Mouse (Mus musculus) limb, embryonic 15.5 days (tissue): ENCODE data around the gene Zfp950. TPM values are rescaled to one million over a fixed set of nuclear protein-coding genes. Genes with fewer than 3 reads are reported as not detected.

Experiments used
- ATAC-seq: fragments of 200-750 bp; cut with Nextera tagmentation; 2 replicates; pipeline ENCODE4 v1.8.0; 2017; ENCODE audit warnings: low read depth, moderate TSS enrichment; ENCODE audit not compliant: insufficient number of reproducible peaks, low FRiP score, low TSS enrichment
- H3K27ac ChIP-seq: fragments of 300-500 bp; sonication (generic); 2 replicates; pipeline ENCODE4 v1.5.1; 2015; ENCODE audit warnings: moderate library complexity, mild to moderate bottlenecking, inconsistent platforms
- H3K27me3 ChIP-seq: fragments of 300-500 bp; sonication (generic); 2 replicates; pipeline ENCODE4 v1.6.1; 2015; ENCODE audit warnings: inconsistent platforms
- H3K36me3 ChIP-seq: fragments of 300-500 bp; sonication (generic); 2 replicates; pipeline ENCODE4 v1.6.1; 2015; ENCODE audit warnings: inconsistent platforms
- H3K4me1 ChIP-seq: fragments of 300-500 bp; sonication (generic); 2 replicates; pipeline ENCODE4 v1.6.1; 2015; ENCODE audit warnings: inconsistent platforms
- H3K4me2 ChIP-seq: fragments of 300-500 bp; sonication (generic); 2 replicates; pipeline ENCODE4 v1.6.1; 2015; ENCODE audit warnings: mild to moderate bottlenecking, inconsistent platforms
- H3K4me3 ChIP-seq: fragments of 300-500 bp; sonication (generic); 2 replicates; pipeline ENCODE4 v1.5.1; 2015; ENCODE audit warnings: mild to moderate bottlenecking, inconsistent platforms
- H3K9ac ChIP-seq: fragments of 300-500 bp; sonication (generic); 2 replicates; pipeline ENCODE4 v1.6.1; 2015; ENCODE audit warnings: inconsistent platforms
- H3K9me3 ChIP-seq: fragments of 300-500 bp; sonication (generic); 2 replicates; pipeline ENCODE4 v1.6.1; 2016; ENCODE audit warnings: inconsistent platforms
- WGBS: fragments of 180-500 bp; shearing (Covaris S2); methylation state at CpG from one replicate; pipeline ENCODE4 v1.1.7; 2015; 5-methylcytosine and 5-hydroxymethylcytosine counted together
- polyA plus RNA-seq: library from polyadenylated mRNA; unstranded; fragments of >200 nt; fragmentation: Nextera tagmentation; extraction: Ambion mirVana; gene quantifications from 2 replicates; pipeline ENCODE4 v1.2.1, GENCODE M21; 2015

Zfp950 gene
- polyA plus RNA-seq, 1 experiment from 2014 or later, result 51.9 TPM

DNA sequence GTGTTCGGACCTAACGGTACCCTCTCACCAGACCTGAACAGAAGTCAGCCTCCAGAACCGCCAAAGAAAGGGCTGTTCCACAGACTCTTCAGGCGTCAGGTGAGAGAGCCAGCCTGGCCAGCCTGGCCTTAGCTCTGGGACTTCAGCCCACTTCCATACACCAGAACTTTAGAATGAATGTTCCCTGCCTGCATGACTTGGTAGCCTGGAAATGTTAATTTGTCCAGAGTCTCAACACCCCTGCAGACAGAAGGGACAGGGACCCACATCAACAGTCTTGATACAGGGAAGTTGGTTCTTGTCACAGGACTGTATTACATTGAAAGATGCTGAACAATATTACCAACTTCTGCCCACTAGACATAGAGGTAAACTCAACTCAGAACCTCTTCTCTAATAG lies 50.1 kb downstream of the Zfp950 start:
- 96% methylated on average over 4 of the region's 4 CpGs for WGBS
- peaks cover 19% of the 10 kb centered on the region; the same call in 1 of the 2 replicates for H3K36me3 ChIP-seq
- no peak overlapping the region for H3K4me3 ChIP-seq
- H3K27me3 ChIP-seq, result no peaks in the 10 kb centered on the region
- no peak overlapping the region for H3K27ac ChIP-seq
- no peaks in the 10 kb centered on the region for H3K4me1 ChIP-seq
- no peak for ATAC-seq
- no peaks in the 10 kb centered on the region for H3K9me3 ChIP-seq
- no peak overlapping the region for H3K4me2 ChIP-seq
- no peak overlapping the region for H3K9ac ChIP-seq

DNA sequence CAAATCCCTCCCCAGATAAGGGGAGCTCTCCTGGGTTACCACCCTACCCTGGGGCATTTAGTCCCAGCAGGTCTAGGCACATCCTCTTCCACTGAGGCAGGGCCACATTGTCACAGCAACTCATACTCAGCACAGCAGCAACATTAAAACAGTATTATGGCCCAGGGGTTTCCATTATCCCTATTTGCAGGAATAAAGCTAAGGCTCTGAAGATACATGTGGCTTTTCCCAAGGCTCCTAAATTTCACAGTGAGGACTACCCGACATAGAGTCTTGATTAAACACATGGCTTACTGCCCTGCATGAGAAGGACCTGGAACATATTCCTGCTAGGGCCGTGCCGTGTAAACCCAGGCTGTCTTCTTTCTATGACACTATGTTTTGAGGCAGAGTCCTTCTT lies 51.6 kb downstream of the Zfp950 start:
- Histone ChIP-seq H3K27ac (no peak overlapping the region), H3K4me3 (no peak overlapping the region), H3K9ac (no peak overlapping the region), H3K27me3 (no peaks in the 10 kb centered on the region), H3K36me3 (peaks cover 16% of the 10 kb centered on the region; the same call in 1 of the 2 replicates), H3K4me2 (no peak overlapping the region), H3K4me1 (no peaks in the 10 kb centered on the region), H3K9me3 (no peaks in the 10 kb centered on the region)
- WGBS, result 87% methylated on average over 3 of the region's 3 CpGs
- ATAC-seq, result no peak

DNA sequence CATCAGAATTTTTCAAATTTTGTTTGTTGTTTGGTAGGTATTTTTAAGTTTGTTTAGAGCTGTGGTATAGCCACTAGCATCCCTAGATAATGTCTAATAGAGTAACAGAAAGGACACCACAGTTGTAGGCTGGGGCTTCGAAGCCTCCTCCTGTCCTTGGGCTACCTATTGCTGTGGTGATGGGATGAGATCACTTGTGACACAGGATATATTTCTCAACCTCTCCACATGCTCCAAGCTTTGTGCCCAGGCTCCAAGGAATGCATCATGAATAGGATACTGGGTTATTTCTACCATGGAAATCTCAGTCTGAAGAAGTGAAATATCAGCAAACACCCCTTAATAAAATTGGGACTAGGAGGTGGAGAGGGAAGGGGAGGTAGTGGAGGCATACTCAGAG lies 52.9 kb downstream of the Zfp950 start:
- no peaks in the 10 kb centered on the region for H3K27me3 ChIP-seq
- H3K27ac ChIP-seq, result no peak overlapping the region
- H3K9me3 ChIP-seq, result no peaks in the 10 kb centered on the region
- no peak for ATAC-seq
- H3K36me3 ChIP-seq, result peaks cover 18% of the 10 kb centered on the region; the same call in 1 of the 2 replicates
- no peak overlapping the region for H3K4me2 ChIP-seq
- 83% methylated on average over 1 of the region's 1 CpGs for WGBS
- no peaks in the 10 kb centered on the region for H3K4me1 ChIP-seq
- no peak overlapping the region for H3K4me3 ChIP-seq
- H3K9ac ChIP-seq, result no peak overlapping the region

DNA sequence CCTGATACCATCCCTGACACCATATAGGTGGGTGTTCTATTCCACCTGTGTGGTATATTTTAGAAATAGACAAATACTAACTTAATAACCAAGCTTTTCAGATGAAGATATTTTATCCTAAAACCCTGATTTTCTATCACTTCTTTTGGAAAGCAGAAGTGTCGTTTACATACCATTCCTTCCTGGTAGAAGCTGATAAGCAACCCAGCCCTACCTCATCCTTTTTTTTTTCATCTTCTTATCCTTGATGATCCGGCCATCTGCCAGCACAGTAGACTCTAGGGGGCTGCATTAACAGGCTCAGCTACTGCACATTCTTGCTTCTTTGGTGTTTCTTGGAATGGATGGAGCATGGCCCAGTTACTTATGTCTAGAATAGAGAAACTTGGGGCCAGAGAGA lies 55.4 kb downstream of the Zfp950 start:
- Histone ChIP-seq H3K4me1 (no peaks in the 10 kb centered on the region), H3K27ac (no peak overlapping the region), H3K27me3 (no peaks in the 10 kb centered on the region), H3K36me3 (0 out of 2 replicates have a peak, but pooled peaks cover 10% of the 10 kb centered on the region), H3K9me3 (no peaks in the 10 kb centered on the region), H3K4me2 (no peak overlapping the region), H3K9ac (no peak overlapping the region), H3K4me3 (no peak overlapping the region)
- 78% methylated on average over 2 of the region's 2 CpGs for WGBS
- ATAC-seq, result no peak

DNA sequence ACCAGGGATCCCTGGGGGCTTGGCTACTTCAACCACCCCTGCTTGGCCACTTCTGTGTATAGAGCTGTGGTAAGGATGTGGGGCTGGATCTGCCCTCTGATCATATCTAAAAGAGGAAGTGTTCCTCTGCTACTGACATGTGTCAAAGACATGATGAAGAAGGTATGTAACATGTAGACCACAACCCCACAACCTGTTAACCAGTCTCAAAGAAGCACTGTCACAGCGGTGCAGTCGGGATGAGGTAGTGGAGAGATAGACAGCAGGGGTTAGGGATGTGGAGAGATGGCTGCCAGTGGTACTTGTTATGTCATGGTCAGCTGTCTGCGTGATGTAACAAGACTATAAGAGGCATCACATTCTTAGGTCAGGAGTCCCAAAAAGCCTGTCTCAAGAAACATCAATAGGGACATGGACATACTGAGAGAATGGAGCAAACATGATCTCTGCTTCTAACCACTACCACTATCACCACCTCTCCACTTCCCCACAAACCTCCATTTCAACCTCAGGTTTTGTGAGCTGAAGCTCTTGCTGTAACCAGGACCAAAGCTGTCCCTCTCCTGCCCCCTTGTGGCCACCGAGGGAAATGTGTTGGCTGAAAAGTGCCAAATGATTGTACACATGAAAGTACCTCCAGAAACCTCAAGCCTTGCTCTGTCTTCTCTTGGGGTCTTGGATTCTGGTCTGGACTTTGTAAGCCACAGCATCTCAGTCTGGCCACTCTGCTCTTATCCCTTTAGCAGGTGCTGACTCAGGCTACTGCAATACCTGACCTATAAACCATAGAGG lies 56.3 kb downstream of the Zfp950 start:
- no peak overlapping the region for H3K4me2 ChIP-seq
- no peaks in the 10 kb centered on the region for H3K4me1 ChIP-seq
- H3K4me3 ChIP-seq, result no peak overlapping the region
- H3K9me3 ChIP-seq, result no peaks in the 10 kb centered on the region
- no peaks in the 10 kb centered on the region for H3K27me3 ChIP-seq
- ATAC-seq, result no peak
- no peak overlapping the region for H3K9ac ChIP-seq
- 0 out of 2 replicates have a peak, but pooled peaks cover 7% of the 10 kb centered on the region for H3K36me3 ChIP-seq
- no peak overlapping the region for H3K27ac ChIP-seq
- WGBS, result 52% methylated on average over 4 of the region's 4 CpGs

DNA sequence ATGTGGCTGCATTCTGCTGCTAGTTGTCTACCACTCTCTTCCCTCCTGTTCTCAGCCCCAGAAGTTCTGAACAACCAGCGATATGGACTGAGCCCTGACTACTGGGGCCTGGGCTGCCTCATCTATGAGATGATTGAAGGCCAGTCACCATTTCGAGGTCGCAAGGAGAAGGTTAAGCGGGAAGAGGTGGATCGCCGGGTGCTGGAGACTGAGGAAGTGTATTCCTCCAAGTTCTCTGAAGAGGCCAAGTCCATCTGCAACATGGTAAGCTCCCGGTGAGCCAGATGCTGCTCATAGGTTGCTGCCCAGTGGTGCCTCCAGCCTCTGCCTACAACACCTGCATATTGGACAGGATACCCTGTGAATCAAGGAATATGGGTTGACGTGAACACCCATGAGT lies 57.6 kb downstream of the Zfp950 start:
- Histone ChIP-seq H3K4me3 (no peak overlapping the region), H3K4me2 (no peak overlapping the region), H3K27ac (no peak overlapping the region), H3K9me3 (no peaks in the 10 kb centered on the region), H3K36me3 (0 out of 2 replicates have a peak, but pooled peaks cover 7% of the 10 kb centered on the region), H3K27me3 (no peaks in the 10 kb centered on the region), H3K9ac (no peak overlapping the region), H3K4me1 (no peaks in the 10 kb centered on the region)
- 92% methylated on average over 8 of the region's 8 CpGs for WGBS
- no peak for ATAC-seq

DNA sequence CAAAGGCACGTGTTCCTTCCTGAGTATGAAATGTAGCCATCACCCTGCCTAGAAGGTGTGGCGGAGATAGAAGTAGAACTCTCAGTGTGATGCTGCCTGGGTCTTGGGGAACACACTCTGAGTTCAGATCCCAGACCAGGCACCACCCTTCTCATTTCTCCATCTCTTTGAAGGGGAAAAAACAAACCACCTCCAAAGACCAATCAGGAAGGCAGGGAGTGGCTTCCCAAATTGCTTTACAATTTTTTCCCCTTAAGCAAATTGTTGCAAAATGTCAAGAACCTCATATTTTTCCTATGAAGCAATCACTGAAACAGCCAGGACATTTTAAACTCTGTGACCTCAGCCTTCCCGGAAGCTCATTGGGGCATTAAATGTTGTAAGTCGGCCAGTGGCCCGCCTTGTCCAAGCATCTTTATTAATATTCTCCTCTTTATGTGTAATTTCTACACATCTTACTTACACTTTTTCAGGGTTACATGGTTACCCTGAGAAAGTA lies 60.3 kb downstream of the Zfp950 start:
- Histone ChIP-seq H3K36me3 (0 out of 2 replicates have a peak, but pooled peaks cover 5% of the 10 kb centered on the region), H3K4me2 (no peak overlapping the region), H3K9me3 (no peaks in the 10 kb centered on the region), H3K27ac (no peak overlapping the region), H3K4me1 (no peaks in the 10 kb centered on the region), H3K27me3 (no peaks in the 10 kb centered on the region), H3K4me3 (no peak overlapping the region), H3K9ac (no peak overlapping the region)
- no peak for ATAC-seq
- 84% methylated on average over 5 of the region's 5 CpGs for WGBS

DNA sequence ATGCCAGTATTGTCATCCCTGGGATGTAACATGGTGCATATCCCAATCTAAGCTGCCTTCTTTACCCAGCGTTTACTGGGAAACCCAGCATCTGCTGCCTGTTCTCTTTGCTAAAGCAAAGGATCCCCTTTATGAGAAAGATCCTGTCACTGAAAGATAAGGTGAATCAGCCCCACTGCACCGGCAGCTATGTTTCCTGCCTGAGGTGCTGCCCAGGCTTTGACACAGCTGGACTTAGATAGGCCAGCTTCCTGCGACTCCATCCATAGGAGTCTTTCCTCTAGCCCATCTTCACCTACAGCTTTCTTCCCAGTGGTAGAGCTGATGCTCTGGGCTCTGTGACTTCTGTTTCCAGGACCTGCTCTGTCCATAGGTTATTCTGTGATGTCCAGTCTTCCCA lies 62.0 kb downstream of the Zfp950 start:
- Histone ChIP-seq H3K9me3 (no peaks in the 10 kb centered on the region), H3K4me1 (no peaks in the 10 kb centered on the region), H3K9ac (no peak overlapping the region), H3K4me3 (no peak overlapping the region), H3K36me3 (0 out of 2 replicates have a peak, but pooled peaks cover 5% of the 10 kb centered on the region), H3K27ac (no peak overlapping the region), H3K27me3 (no peaks in the 10 kb centered on the region), H3K4me2 (no peak overlapping the region)
- ATAC-seq, result no peak
- 85% methylated on average over 3 of the region's 3 CpGs for WGBS

DNA sequence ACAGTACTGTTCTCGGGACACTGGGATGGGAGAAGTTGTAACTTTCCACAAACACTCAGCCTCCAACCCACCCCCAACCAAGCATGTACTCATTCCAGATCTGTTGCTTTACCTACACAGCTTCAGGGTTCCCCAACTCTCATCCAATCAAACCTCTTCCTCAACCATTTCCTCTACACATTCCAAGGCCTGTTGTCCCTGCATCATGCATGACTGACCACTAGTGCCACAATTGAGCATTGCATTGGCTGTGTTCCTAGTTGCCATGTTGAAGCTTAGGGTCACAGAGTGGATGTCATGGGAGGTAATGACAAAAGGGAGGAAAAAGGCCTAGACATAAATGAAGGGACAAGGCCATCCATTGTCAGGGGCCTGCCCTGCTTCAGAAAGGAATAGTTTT lies 75.6 kb downstream of the Zfp950 start:
- no peak overlapping the region for H3K27ac ChIP-seq
- no peak overlapping the region for H3K4me3 ChIP-seq
- H3K9ac ChIP-seq, result no peak overlapping the region
- 89% methylated on average over 1 of the region's 1 CpGs for WGBS
- H3K4me2 ChIP-seq, result no peak overlapping the region
- H3K36me3 ChIP-seq, result no peaks in the 10 kb centered on the region
- H3K9me3 ChIP-seq, result no peaks in the 10 kb centered on the region
- ATAC-seq, result no peak
- H3K4me1 ChIP-seq, result no peaks in the 10 kb centered on the region
- H3K27me3 ChIP-seq, result no peaks in the 10 kb centered on the region

DNA sequence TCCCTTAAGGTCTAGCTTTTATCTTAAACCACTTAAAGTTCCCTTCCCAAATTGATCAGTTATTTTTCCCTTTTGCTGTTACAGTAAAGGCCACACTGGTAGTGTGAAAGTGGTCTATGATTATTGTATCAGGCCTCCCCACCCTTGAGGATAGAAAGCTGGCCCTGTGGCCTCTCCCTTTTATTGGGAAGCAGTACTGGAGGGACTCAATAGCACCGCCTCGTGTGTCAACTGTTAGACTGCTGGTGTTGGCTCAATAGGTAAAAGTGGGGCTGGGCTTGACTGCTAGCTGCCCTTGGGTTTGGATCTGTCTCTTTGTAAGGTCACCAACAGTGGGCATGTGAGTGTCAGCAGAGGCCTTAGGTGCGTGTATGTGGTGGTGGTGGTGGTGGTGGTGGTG lies 76.3 kb downstream of the Zfp950 start:
- Histone ChIP-seq H3K9ac (no peak overlapping the region), H3K4me1 (no peaks in the 10 kb centered on the region), H3K9me3 (no peaks in the 10 kb centered on the region), H3K36me3 (no peaks in the 10 kb centered on the region), H3K27ac (no peak overlapping the region), H3K4me3 (no peak overlapping the region), H3K27me3 (no peaks in the 10 kb centered on the region), H3K4me2 (no peak overlapping the region)
- no peak for ATAC-seq
- 90% methylated on average over 3 of the region's 3 CpGs for WGBS

DNA sequence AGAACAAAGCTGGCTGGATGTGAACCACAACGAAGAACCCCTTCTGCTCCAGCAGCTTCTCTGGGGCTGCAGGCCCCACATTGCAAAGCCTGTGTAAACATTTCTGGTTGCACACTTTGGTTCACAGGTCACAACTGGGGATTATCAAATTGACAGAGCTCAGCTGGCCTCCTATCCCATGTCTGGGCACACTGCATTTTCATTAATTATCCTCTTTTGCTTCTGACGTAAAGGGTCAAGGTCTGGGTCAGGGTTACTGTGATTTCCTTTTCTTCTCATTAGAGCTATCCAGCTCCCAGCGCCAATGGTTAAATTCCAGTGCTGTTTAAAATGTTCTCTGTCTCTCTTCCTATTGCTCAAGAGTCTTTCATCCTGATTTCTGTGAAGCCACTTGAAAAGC lies 83.1 kb downstream of the Zfp950 start:
- Histone ChIP-seq H3K27ac (no peak overlapping the region), H3K9me3 (no peaks in the 10 kb centered on the region), H3K9ac (no peak overlapping the region), H3K27me3 (no peaks in the 10 kb centered on the region), H3K36me3 (no peaks in the 10 kb centered on the region), H3K4me3 (no peak overlapping the region), H3K4me1 (no peaks in the 10 kb centered on the region), H3K4me2 (no peak overlapping the region)
- ATAC-seq, result no peak
- WGBS, result 40% methylated on average over 3 of the region's 3 CpGs

DNA sequence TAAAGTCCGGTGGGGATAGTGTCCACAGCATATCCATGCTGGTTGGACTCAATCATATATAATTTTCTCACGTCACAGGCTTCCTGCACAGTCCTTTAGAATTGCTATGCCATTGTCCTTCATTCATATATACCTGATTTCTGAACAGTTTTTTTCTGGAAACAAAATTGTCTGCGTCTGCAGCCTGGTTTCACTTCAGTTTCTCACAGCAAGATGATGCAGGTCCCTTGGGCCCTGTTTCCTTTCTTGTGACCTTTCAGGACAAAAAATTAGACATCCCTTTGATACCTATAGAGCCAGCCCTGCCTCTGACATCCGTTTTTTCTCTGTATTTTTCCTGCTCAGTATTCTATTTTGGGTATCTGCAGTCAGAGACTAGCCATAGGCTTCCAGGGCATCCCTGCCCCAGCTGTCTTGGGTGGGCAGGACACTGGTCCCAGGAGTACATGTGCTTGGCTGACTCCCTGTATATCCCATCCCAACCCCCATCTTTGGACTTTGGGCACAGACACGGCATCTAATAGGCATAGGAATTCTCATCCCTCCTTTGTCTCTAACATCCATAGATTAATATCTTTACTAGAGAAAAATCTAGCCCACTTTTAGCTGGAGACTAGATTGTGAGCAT lies 83.7 kb downstream of the Zfp950 start:
- H3K4me3 ChIP-seq, result no peak overlapping the region
- H3K4me1 ChIP-seq, result no peaks in the 10 kb centered on the region
- no peak overlapping the region for H3K9ac ChIP-seq
- H3K4me2 ChIP-seq, result no peak overlapping the region
- H3K36me3 ChIP-seq, result no peaks in the 10 kb centered on the region
- 71% methylated on average over 5 of the region's 5 CpGs for WGBS
- H3K27ac ChIP-seq, result no peak overlapping the region
- no peaks in the 10 kb centered on the region for H3K27me3 ChIP-seq
- no peak for ATAC-seq
- no peaks in the 10 kb centered on the region for H3K9me3 ChIP-seq
